Mouse (Mus musculus) midbrain, embryonic 11.5 days (tissue): ENCODE measurements around the gene Gm39566. TPM values are rescaled to one million over a fixed set of nuclear protein-coding genes. Genes with fewer than 3 reads are reported as not detected.

Experiments
- ATAC-seq: fragments of 200-750 bp; cut with Nextera tagmentation; 2 replicates; pipeline ENCODE4 v1.8.0; 2017; ENCODE audit warnings: moderate TSS enrichment, moderate library complexity; ENCODE audit not compliant: low FRiP score
- DNase-seq: peaks from one replicate; pipeline ENCODE4 v3.0.0; 2015; ENCODE audit warnings: low spot score; ENCODE audit errors: missing footprints
- H3K27ac ChIP-seq: fragments of 300-500 bp; sonication (generic); 2 replicates; pipeline ENCODE4 v1.5.1; 2014; ENCODE audit warnings: low read depth, low read length
- H3K27me3 ChIP-seq: fragments of 300-500 bp; sonication (generic); 2 replicates; pipeline ENCODE4 v1.6.1; 2014; ENCODE audit warnings: mild to moderate bottlenecking, low read length, moderate library complexity, mixed read lengths; ENCODE audit not compliant: control insufficient read depth, insufficient read depth
- H3K36me3 ChIP-seq: fragments of 300-500 bp; sonication (generic); 2 replicates; pipeline ENCODE4 v1.6.1; 2014; ENCODE audit warnings: mild to moderate bottlenecking, low read length, moderate library complexity, mixed read lengths; ENCODE audit not compliant: control insufficient read depth, insufficient read depth
- H3K4me1 ChIP-seq: fragments of 300-500 bp; sonication (generic); 2 replicates; pipeline ENCODE4 v1.6.1; 2014; ENCODE audit warnings: low read length; ENCODE audit not compliant: control insufficient read depth, insufficient read depth
- H3K4me2 ChIP-seq: fragments of 300-500 bp; sonication (generic); 2 replicates; pipeline ENCODE4 v1.6.1; 2014; ENCODE audit warnings: mild to moderate bottlenecking, moderate library complexity
- H3K4me3 ChIP-seq: fragments of 300-500 bp; sonication (generic); 2 replicates; pipeline ENCODE4 v1.5.1; 2014; ENCODE audit warnings: low read depth, low read length
- H3K9ac ChIP-seq: fragments of 300-500 bp; sonication (generic); 2 replicates; pipeline ENCODE4 v1.6.1; 2014; ENCODE audit warnings: low read length
- H3K9me3 ChIP-seq: fragments of 300-500 bp; sonication (generic); 2 replicates; pipeline ENCODE4 v1.6.1; 2016; ENCODE audit warnings: low read length; ENCODE audit not compliant: control insufficient read depth
- WGBS: fragments of 180-500 bp; shearing (Covaris S2); extraction: QIAGEN DNeasy Blood & Tissue Kit; methylation state at CpG from one replicate; pipeline ENCODE4 v1.1.7; 2014; 5-methylcytosine and 5-hydroxymethylcytosine counted together
- polyA plus RNA-seq: library from polyadenylated mRNA; unstranded; fragments of >200 nt; fragmentation: Nextera tagmentation; extraction: Ambion mirVana; gene quantifications from 2 replicates; pipeline ENCODE4 v1.2.1, GENCODE M21; 2014

Gene Gm39566
- polyA plus RNA-seq, 1 experiment from 2014 or later, result not detected

- Histone ChIP-seq H3K9ac (no peak overlapping the region), H3K36me3 (no peaks in the 10 kb centered on the region), H3K4me3 (no peak overlapping the region), H3K4me2 (no peak overlapping the region), H3K4me1 (no peaks in the 10 kb centered on the region), H3K27me3 (no peaks in the 10 kb centered on the region), H3K27ac (no peak overlapping the region), H3K9me3 (no peaks in the 10 kb centered on the region)
- WGBS, result 59% methylated on average over 26 of the region's 26 CpGs
- no peak for ATAC-seq
- no peak for DNase-seq
These were observed 37.4 kb downstream of the Gm39566 start for GRCm38 (mm10) chr11:69777504-69778257.

- H3K27ac ChIP-seq, result no peak overlapping the region
- H3K4me1 ChIP-seq, result no peaks in the 10 kb centered on the region
- H3K9ac ChIP-seq, result no peak overlapping the region
- ATAC-seq (no peak), DNase-seq (no peak)
- H3K27me3 ChIP-seq, result no peaks in the 10 kb centered on the region
- no peaks in the 10 kb centered on the region for H3K36me3 ChIP-seq
- no peak overlapping the region for H3K4me3 ChIP-seq
- 84% methylated on average over 20 of the region's 20 CpGs for WGBS
- H3K4me2 ChIP-seq, result no peak overlapping the region
- H3K9me3 ChIP-seq, result no peaks in the 10 kb centered on the region
These were observed 38.6 kb downstream of the Gm39566 start for GRCm38 (mm10) chr11:69776488-69776887.

- no peak overlapping the region for H3K4me3 ChIP-seq
- H3K36me3 ChIP-seq, result no peaks in the 10 kb centered on the region
- DNase-seq, result no peak
- H3K27me3 ChIP-seq, result no peaks in the 10 kb centered on the region
- no peak overlapping the region for H3K9ac ChIP-seq
- H3K9me3 ChIP-seq, result no peaks in the 10 kb centered on the region
- no peak overlapping the region for H3K4me2 ChIP-seq
- no peak overlapping the region for H3K27ac ChIP-seq
- ATAC-seq, result no peak
- H3K4me1 ChIP-seq, result no peaks in the 10 kb centered on the region
- 76% methylated on average over 10 of the region's 10 CpGs for WGBS
These were observed 39.4 kb downstream of the Gm39566 start for GRCm38 (mm10) chr11:69775716-69776115.

GRCm38 (mm10) chr11:69774961-69775360 is 40.1 kb downstream of the Gm39566 start:
- Histone ChIP-seq H3K4me1 (no peaks in the 10 kb centered on the region), H3K4me3 (no peak overlapping the region), H3K27ac (no peak overlapping the region), H3K36me3 (no peaks in the 10 kb centered on the region), H3K4me2 (no peak overlapping the region), H3K9me3 (no peaks in the 10 kb centered on the region), H3K27me3 (no peaks in the 10 kb centered on the region), H3K9ac (no peak overlapping the region)
- no peak for DNase-seq
- ATAC-seq, result no peak
- WGBS, result 60% methylated on average over 5 of the region's 5 CpGs

- H3K4me2 ChIP-seq, result no peak overlapping the region
These were observed 47.5 kb downstream of the Gm39566 start for GRCm38 (mm10) chr11:69767625-69767909.

GRCm38 (mm10) chr11:69766872-69767624 is 48.0 kb downstream of the Gm39566 start:
- Histone ChIP-seq H3K4me3 (peak overlapping the region; percentile 75), H3K36me3 (no peaks in the 10 kb centered on the region), H3K9me3 (no peaks in the 10 kb centered on the region), H3K9ac (no peak overlapping the region), H3K4me2 (peak overlapping the region; percentile 85), H3K27ac (no peak overlapping the region), H3K27me3 (no peaks in the 10 kb centered on the region), H3K4me1 (peaks cover 5% of the 10 kb centered on the region; the same call in 1 of the 2 replicates)
- 65% methylated on average over 13 of the region's 13 CpGs for WGBS
- ATAC-seq, result no peak
- peak; percentile 89 for DNase-seq

More at GRCm38 (mm10) chr11:69767625-69767909, 47.5 kb downstream of the Gm39566 start:
- no peaks in the 10 kb centered on the region for H3K9me3 ChIP-seq
- no peak overlapping the region for H3K9ac ChIP-seq
- no peak overlapping the region for H3K27ac ChIP-seq
- no peaks in the 10 kb centered on the region for H3K36me3 ChIP-seq
- 67% methylated on average over 4 of the region's 4 CpGs for WGBS
- no peak overlapping the region for H3K4me3 ChIP-seq
- no peaks in the 10 kb centered on the region for H3K27me3 ChIP-seq
- DNase-seq (no peak), ATAC-seq (no peak)
- peaks cover 5% of the 10 kb centered on the region; the same call in 1 of the 2 replicates for H3K4me1 ChIP-seq

GRCm38 (mm10) chr11:69766126-69766609 is 48.9 kb downstream of the Gm39566 start:
- H3K9me3 ChIP-seq, result no peaks in the 10 kb centered on the region
- WGBS, result under 1% methylated on average over 35 of the region's 37 CpGs
- H3K36me3 ChIP-seq, result no peaks in the 10 kb centered on the region
- DNase-seq, result peak; percentile 95
- no peaks in the 10 kb centered on the region for H3K27me3 ChIP-seq
- H3K4me3 ChIP-seq, result peak overlapping the region; percentile 75
- ATAC-seq, result peak; percentile 77
- peaks cover 5% of the 10 kb centered on the region; the same call in 1 of the 2 replicates for H3K4me1 ChIP-seq
- H3K9ac ChIP-seq, result peak overlapping the region; percentile 89
- H3K4me2 ChIP-seq, result peak overlapping the region; percentile 85
- H3K27ac ChIP-seq, result peak overlapping the region; percentile 35; the same call in 1 of the 2 replicates

- Histone ChIP-seq H3K4me2 (peak within 1 kb of the TSS; percentile 85), H3K36me3 (no peaks in the 10 kb centered on the region), H3K27me3 (no peaks in the 10 kb centered on the region), H3K4me3 (peak within 1 kb of the TSS; percentile 75), H3K4me1 (peaks cover 9% of the 10 kb centered on the region), H3K9ac (peak within 1 kb of the TSS; percentile 89), H3K9me3 (no peaks in the 10 kb centered on the region), H3K27ac (peak within 1 kb of the TSS; percentile 35; the same call in 1 of the 2 replicates)
- ATAC-seq, result peak; percentile 79
- 31% methylated on average over 31 of the region's 55 CpGs for WGBS
- peak; percentile 89 for DNase-seq
These were observed 49.6 kb downstream of the Gm39566 start, which contains the start of gene Zbtb4 for GRCm38 (mm10) chr11:69765221-69766125. TSS of gene Zbtb4 (plus strand) at chr11:69765912.
